Mouse (Mus musculus): Measurements from ENCODE around the gene Zfp629.

The Zfp629 gene

DNA sequence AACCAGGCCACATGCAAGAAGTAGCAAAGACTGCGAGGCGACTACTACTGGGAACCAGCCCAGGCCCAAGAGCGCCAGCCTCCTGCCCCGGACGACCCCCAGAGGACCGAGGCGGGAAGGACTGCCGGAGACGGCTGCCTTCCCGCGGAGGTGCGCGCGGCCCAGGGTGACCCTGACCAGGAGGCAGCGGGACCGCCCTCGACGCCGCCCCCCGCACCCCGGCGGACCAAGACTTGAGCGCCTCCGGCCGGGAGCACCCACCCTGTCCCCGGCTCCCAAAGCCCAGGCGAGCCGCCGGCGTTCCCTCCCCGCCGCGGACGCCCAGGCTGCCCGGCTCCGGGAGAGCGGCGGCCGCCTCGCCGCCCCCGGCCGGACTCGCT is 1.1 kb downstream of the Zfp629 start:
- peak; percentile 62 for DNase-seq (ENCODE audit: inconsistent ontology term)

DNA sequence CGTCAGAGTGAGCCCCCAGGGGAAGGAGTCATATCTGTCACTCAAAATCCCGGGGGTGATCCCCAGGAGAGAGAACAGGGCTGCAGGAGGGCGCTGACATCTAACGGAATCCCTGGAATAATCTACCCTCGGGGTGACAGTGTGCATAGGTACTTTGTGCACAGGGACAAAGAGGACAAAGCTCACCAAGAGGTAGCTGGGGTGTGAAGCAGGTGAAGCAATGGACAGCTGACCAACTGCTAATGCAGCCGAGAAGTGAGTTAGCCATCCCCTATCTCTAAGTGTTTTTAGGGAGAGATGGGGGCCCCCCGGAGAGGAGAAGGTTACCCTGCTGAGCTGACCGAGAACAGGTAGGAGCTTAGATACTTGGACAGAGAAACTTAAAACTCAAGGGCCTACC is 1.5 kb downstream of the Zfp629 start:
- no peak for DNase-seq (ENCODE audit: inconsistent ontology term)

DNA sequence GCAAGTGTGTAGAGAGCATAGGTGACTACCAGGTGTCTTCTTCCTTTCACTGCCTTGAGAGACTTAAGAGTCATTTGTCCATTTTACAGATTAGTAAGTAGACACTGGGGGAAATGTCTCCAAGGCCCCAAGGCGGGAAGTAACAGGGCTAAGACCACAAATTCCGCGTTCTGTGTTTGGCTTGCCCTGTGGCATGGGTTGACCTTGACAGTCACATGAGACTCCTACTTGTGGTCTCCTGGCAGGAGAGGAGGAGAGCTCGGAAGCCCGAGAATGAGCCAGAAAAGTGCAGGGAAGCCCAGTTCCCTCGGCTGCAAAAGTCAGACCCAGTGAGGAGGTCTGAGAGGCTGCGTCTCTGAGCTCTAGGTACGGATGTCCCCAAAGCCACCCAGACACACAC is 2.1 kb downstream of the Zfp629 start:
- no peak for DNase-seq (ENCODE audit: inconsistent ontology term)

DNA sequence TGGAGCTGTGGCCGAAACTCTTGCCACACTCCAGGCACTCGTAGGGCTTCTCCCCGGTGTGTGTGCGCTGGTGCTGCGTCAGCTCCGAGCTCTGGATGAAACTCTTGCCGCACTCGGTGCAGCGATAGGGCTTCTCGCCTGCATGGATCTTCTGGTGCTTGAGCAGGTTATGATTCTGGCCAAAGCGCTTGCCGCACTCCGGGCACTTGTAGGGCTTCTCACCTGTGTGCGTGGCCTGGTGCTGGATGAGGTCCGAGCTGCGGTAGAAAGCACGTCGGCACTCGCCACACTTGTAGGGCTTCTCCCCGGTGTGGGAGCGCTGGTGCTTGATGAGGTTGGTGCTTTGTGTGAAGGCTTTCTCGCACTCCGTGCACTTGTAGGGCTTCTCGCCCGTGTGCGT is 4.0 kb downstream of the Zfp629 start:
- no peak for DNase-seq (ENCODE audit: inconsistent ontology term)

DNA sequence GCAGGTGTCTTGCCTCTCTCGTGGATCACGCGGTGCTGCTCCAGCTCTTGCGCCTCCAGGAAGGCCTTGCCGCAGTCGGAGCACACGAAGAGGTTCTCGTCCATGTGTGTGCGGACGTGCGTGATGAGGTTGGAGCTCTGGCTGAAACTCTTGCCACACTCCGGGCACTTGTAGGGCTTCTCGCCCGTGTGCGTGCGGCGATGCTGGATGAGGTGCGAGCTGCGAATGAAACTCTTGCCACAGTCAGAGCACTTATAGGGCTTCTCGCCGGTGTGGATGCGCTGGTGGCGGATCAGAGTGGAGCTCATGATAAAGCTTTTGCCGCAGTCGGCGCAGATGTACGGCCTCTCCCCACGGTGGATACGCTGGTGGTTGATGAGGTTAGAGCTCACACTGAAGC is 4.6 kb downstream of the Zfp629 start:
- DNase-seq (ENCODE audit: inconsistent ontology term) = no peak

DNA sequence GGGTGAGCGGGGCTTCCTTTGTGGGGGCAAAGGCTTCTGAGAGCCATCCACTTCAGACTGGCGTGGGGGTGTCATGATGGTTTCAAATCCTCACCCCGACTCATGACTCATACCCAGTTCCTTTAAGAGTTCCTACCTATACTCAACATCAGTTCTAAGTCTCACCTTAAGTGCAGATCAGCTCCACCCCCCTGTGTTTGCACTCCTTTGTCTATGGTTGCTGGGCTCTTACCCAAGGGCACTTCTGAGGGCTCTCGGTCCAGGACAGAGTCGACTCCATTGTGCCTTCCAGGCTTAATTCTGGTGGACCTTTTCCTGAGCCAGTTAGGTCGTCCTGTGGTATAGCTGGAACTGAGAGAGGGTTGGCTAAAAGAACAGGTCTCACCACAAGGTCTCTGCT is 8.4 kb downstream of the Zfp629 start:
- DNase-seq (ENCODE audit: inconsistent ontology term) = no peak

DNA sequence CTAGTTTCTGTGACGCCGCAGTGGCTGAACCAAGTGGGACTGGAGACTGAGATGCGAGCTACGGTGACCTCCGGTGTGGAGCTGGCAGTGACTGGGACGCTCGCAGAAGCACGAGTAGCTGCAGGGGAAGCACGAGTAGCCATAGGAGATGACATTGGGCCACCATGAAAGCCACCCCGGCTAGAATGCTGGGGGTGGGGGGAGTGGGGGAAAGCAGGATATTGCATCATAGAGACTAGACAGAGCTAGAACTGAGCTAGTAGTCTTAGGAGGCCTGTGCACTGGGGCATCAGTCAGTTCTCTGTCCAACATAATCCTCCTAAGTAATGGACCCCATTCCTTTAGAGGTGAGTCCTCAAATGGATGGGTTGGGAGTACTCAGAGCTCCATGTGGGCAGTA is 11.3 kb downstream of the Zfp629 start:
- no peak for DNase-seq (ENCODE audit: inconsistent ontology term)

DNA sequence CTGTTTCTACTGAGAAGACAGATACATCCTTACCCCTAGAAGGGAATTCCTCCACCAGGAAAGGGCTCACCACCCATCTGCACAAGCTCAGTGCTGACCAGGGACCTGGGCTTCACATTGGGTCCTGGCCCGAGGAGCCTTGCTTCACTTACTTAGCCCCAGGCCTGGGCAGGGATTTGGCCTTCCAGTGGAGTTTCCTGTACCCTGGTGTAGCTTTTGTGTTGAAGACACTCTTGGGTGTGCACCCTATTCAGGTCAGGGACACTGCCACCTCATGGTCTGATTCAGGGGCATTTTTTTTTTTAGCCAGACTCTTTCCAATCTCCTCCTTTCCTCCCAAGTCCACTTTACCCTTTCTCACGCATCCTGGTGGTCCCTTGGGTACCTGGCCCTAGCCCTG is 12.7 kb downstream of the Zfp629 start:
- no peak for DNase-seq (ENCODE audit: inconsistent ontology term)

DNA sequence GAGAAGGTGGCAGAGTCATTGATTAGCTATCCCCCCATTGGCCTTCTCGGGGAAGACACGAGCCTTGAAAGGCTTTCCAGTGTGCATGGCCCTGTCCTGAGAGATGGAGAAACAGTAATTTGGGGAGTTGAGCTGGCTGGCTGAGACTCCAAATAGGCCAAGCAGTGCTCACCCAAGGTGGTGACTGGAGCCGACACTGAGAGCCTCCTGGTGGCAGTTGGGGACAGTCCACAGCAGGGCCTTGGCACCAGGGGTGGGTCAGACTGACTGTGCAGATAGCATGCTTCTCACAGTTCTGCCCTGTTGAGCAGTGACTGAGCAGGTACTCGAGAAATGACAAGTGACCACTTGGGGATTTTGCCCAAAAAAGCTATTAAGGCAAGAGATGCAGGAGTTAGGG is 13.9 kb downstream of the Zfp629 start:
- DNase-seq (ENCODE audit: inconsistent ontology term) = no peak

DNA sequence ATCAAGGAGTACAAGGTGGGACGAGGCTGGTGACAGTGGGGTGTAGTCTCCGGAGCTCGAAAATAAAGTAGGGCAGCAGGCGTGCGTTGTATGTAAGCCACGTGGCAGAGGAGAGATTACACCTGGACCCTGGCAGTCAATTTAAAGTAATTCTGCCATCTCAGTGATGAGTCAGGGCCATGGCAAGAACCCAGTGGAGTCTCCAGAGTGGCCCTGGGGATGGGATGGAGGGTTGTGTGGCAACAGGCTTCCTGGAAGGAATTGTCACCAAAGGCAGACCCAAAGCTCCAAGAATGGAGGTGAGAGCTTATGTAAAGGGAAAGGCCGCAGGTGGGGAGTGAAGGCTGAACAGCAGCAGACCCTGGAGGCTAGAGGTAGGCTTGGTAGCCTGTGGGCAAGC is 15.0 kb downstream of the Zfp629 start:
- no peak for DNase-seq (ENCODE audit: inconsistent ontology term)

DNA sequence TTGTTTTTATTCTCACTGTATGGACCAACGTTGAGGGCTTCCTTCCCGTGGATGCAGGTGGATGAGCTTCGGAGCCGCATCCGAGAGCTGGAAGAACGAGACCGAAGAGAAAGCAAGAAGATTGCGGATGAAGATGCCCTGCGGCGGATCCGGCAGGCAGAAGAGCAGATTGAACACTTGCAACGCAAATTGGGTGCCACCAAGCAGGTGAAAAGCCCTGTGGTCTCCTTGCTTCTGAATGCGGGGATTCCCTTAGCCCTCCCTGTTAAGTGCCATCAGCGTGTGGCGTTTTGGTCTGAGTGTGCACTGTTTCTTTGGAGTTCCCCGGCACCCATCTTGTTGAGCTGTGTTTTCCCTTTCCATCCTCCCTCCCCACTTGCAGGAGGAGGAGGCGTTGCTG is 18.9 kb downstream of the Zfp629 start:
- DNase-seq (ENCODE audit: inconsistent ontology term) = no peak

DNA sequence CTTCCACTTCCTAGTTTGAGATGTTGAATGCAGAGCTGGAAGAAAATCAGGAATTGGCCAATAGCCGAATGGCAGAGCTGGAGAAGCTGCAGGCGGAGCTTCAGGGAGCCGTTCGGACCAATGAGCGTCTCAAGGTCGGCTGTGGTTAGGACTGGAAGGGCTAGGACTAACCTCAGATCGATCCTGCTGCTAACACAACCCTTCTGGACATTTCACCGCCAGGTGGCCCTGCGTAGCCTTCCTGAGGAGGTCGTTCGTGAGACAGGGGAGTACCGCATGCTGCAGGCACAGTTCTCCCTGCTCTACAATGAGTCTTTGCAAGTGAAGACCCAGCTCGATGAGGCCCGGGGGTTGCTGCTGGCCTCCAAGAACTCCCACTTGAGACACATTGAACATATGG is 23.0 kb downstream of the Zfp629 start:
- no peak for DNase-seq (ENCODE audit: inconsistent ontology term)

DNA sequence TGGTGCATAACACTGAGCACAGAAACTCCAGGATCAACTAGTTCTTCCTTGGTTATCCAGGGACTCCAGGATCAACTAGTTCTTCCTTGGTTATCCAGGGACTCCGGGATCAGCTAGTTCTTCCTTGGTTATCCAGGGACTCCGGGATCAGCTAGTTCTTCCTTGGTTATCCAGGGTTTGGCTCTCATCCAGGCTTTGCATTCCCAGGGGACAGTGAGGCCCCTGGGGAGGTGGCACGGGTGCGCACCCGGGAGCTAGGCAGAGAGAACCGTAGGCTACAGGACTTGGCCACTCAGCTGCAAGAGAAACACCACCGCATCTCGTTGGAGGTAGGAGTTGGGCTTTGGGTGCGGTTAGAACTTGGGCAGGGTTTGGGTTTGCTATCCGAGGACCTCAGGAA is 24.5 kb downstream of the Zfp629 start:
- DNase-seq (ENCODE audit: inconsistent ontology term) = no peak

DNA sequence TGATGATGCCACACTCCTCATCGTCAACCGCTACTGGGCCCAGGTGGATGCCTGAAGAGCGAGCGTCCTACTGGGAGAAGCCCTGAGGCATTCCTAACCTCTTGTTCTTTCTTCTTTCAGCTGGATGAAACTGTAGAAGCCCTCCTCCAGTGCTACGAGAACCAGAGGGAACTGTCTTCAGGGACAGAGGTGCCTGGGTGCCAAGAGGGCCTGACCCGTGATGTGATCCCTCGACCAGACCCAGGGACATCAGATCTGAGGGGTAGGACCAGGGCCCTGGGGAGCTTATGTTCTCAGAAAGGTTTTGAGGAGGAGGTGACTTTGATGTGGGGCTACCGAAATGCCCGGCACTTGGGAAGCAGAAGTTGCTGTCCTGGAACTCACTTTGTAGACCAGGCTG is 26.0 kb downstream of the Zfp629 start:
- no peak for DNase-seq (ENCODE audit: inconsistent ontology term)

DNA sequence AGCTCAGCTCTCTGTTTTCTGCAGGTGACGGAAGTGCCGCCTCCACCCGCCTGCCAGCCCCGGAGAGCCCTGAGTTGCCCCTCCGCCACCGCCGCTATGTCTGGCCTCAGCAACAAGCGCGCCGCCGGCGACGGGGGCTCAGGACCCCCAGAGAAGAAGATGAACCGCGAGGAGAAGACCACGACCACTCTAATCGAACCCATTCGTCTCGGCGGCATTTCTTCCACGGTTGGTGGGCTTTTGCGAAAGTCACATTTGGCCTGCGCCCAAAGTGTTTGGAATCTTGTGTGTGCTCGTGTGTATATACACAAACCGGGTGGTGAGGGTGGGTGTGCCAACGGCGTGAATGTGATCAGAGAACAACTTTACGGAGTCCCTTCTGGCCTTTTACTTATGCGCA is 26.7 kb downstream of the Zfp629 start:
- DNase-seq (ENCODE audit: inconsistent ontology term) = no peak

DNA sequence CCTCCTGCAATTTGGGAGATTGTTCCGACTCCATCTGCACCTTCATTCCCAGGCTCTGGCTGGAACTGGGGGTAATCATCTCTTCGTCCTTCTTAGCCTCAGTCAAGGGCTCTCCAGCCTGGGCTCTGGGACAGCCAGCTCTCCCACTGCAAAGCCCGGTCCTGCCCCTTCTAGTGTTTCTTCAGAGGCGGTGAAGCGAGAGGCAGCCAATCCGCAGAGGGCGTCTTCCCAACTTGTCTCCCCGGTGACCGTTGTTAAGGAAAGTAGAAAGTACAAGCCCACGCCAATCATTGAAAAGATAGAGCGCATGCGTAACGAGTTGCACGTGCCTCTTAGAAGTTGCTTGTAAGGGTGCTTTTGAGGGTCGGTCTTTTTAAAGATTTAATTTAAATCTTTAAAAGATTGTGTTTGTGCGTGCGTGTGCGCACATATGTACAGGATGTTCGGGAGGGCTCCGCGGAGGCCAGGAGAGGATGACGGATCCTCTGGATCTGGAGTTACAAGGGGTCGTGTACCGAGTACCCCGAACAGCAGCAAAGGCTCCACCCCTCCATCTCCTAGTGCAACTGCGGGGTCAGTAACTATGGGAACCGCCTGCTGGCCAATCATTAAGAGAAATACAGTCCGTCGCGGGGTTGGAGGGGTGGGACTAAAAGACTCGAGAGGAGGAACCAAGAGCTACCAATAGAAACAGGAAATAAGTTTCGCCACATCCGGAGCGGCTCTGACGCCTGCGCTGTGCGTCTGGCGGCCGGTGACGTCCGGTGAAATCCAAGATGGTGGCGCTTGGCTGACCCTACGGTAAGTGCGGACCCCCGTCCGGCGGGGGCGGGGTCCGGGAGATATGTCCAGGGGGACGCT is 27.4 kb downstream of the Zfp629 start, which contains the start of the genes Ccdc189 and Rnf40:
Ccdc189 (minus strand) TSS at position 585 of the 861 bp plus-strand sequence.
Rnf40 (plus strand) TSS at position 757 of the 861 bp plus-strand sequence.
- DNase-seq (ENCODE audit: inconsistent ontology term) = peak; percentile 99

DNA sequence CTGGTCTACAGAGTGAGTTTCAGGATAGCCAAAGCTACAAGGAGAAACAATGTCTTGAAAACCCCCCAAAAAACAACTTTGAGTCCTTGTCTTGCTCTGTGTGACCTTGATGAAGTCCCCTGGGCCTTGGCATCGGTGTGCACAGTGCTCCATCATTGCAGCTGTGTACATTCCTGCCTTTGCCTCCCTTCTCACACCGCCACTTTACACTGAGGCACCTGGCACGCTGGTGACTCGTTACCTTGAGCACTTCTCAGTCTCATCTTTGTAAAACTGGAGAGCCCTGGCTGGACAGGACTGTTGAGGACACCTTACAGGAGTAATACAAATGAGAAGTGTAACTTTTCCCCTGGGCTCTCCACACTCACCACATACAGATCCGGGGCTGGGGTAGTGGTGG is 28.4 kb downstream of the Zfp629 start:
- DNase-seq (ENCODE audit: inconsistent ontology term) = no peak

DNA sequence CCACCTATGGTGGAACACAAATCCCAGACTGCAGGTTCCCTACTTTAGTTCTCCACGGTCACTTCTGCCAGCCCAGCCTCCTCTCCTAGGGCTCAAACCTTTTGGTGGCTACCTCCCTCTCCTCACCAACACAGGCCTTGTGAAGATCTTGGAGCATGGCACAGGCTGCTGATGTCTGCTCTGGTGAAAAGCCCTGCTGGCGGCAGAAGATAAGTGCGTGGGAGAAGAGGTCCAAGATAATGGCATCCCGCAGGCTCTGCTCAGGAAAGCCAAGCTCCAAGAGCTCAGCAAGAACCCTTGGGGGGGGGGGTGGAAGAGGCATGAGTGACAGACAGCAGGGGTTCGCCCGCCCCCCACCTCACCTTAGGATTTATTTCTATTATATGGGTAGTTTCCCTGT is 29.4 kb downstream of the Zfp629 start:
- DNase-seq (ENCODE audit: inconsistent ontology term) = no peak

DNA sequence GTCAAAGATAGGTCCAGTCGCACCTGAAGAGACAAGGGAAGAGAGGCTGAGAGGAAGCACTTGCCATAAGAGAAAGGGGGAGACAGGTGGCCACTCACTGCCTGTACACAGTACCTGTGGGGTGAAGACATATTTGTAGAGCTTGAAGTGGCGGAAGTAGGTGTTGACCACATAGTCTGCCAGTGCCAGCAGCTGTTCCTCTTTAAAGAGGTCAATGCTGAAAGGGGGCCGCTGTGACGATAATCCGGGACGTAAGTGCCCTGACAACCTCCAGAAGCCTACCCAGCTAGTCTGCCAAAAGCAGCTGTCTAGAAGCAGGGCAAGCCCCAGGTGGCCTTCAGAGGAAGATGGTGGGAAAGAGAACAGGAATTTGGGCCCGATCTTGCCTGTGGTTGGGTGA is 30.6 kb downstream of the Zfp629 start:
- DNase-seq (ENCODE audit: inconsistent ontology term) = no peak

DNA sequence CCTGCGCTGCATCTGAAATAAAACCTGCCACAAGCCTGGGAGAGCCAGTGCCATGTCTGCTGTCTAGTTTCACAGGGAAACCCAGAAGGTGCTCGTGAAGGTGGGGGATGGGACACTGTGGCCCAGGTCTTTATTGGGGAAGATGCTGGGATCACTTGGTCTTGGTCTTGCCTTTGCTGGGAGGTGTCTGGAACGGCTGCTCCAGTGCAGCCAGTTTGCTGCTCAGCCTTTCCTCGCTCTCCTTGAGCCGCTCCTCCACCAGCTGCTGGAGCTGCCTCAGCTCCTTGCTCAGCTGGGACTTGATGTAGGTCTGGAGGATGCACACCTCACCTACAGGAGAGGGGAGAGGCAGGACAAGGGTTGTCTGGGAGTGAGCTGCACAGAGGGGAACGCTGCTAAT is 32.3 kb downstream of the Zfp629 start:
- no peak for DNase-seq (ENCODE audit: inconsistent ontology term)

DNA sequence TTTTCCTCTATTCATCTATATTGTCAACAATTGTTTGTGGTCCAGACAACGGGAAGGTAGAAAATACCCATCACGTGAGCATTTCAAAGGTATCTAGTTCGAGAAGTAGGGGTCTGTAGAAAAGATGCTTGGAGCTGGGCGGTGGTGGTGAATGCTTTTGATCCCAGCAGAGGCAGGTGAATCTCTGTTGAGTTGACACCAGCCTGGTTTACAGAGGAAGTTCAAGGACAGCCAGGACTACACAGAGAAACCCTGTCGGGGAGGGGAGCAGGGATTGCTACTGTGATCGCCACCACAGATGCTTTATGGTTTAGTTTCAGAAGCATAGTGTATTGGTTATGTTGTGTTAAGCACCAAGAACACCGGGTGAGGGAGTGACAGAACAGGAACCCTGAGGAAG is 41.5 kb downstream of the Zfp629 start:
- no peak for DNase-seq (ENCODE audit: inconsistent ontology term)

DNA sequence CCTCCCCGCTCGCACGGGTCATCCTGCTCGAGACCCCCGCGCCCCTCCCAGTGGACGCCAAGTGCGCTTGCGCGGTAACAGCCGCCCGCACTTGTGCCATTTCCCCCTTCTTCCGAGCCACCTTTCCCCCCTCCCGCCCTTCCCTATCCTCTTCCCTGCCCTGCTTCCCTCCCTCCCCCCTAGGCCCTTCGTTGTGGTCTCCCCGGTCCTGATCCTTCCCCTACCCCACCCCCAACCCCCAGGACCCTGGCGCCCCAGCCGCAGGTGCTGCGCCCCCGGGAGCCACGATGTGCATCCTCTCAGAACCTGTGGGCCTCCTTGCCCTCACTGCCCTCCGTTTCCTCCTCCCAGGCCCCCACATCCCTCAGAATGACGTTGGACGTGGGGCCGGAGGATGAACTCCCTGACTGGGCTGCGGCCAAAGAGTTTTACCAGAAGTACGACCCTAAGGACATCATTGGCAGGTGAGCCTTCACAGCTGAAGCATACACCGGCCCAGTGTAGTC is 42.0 kb downstream of the Zfp629 start:
- no peak for DNase-seq (ENCODE audit: inconsistent ontology term)

DNA sequence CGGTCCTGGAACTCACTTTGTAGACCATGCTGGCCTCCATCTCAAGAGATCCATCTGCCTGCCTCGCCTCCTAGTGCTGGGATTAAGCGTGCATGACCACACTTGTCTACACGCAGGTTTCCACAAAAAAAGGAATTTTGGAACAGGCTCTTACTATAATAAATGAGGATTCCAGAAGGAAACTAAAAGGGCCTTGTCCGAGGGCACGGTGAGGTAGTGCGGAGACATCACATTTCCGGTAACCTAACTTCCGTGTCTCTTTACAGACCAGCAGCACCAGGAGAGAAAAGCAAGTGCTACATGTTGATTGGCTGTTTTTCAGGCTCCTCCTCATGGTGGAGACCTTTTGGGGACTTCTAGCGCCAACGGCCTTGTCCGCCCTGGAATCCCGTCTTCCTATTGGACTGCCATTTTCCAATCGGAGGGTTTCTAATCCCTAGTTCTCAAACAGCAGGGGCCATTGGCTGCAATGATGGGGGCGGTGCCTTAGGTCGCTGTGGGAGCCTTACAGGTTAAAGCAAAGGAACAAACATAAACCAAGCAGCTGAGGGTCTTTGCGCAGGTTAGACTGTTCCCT is 42.6 kb downstream of the Zfp629 start, which contains the start of gene Phkg2:
Phkg2 (plus strand) TSS at position 446 of the 577 bp plus-strand sequence.
- peak; percentile 95 for DNase-seq (ENCODE audit: inconsistent ontology term)

Data from Muller cell, postnatal 12 days (primary cell).